Mouse (Mus musculus) lung, postnatal 0 days (tissue): Measurements from ENCODE around the gene Tmem121b.

ENCODE experiments used
- CTCF ChIP-seq: IDR thresholded peaks from 2 replicates; pipeline ENCODE4 v1.5.1; 2016; ENCODE audit warnings: antibody characterized with exemption, mild to moderate bottlenecking
- EP300 ChIP-seq: IDR thresholded peaks from 2 replicates; pipeline ENCODE4 v1.6.1; 2016; ENCODE audit warnings: antibody characterized with exemption, mild to moderate bottlenecking, control low read depth

- TF ChIP-seq CTCF (no peak; the same call in 1 of the 2 replicates), EP300 (no peak)
Observed at GRCm38 (mm10) chr6:120492499-120493373, 871 bp downstream of the Tmem121b start.
